Mouse (Mus musculus): ENCODE data around the gene Igfbp7. TPM values are rescaled to one million over a fixed set of nuclear protein-coding genes. Genes with fewer than 3 reads are reported as not detected.

The Igfbp7 gene
- polyA plus RNA-seq, 1 experiment from 2014 or later: 250 TPM

DNA sequence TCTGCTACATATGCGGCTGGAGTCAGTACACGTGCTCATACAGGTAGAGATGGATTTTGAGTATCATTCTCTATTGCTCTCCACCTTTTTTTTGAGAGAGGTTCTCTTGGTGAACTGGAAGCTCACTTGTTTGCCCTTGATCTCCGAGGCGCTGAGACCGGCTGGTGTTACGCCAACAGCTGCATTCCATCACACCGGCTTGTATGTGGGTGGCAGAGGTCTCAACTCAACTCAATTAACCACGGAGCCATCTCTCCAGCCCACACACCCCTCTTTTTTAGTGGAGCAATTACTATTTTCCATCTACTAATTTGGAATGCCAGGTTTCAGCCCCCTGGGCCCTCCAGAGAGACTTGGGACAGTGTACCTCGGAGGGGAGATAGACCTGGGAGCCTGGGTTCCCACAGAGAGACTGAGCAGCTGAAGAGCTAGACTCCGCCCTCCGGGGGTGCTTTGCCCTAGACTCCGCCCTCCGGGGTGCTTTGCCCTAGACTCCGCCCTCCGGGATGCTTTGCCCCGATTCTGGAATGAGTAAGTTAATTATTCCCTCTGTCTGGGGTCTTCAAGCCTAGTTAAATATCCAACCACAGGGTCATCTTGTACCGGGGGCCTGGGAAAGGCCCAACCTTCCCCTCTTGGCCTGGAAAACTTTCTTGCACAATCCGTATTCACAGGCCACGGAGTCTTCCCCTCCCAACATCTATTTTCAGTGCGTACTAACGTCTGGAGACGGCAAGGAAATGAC is 50.3 kb downstream of the Igfbp7 start:
- ATAC-seq (ENCODE audit: low FRiP score, low TSS enrichment): peak; percentile 89
- peak overlapping the region; percentile 19; the same call in 1 of the 2 replicates for H3K9ac ChIP-seq (ENCODE audit: low read depth, low read length)

DNA sequence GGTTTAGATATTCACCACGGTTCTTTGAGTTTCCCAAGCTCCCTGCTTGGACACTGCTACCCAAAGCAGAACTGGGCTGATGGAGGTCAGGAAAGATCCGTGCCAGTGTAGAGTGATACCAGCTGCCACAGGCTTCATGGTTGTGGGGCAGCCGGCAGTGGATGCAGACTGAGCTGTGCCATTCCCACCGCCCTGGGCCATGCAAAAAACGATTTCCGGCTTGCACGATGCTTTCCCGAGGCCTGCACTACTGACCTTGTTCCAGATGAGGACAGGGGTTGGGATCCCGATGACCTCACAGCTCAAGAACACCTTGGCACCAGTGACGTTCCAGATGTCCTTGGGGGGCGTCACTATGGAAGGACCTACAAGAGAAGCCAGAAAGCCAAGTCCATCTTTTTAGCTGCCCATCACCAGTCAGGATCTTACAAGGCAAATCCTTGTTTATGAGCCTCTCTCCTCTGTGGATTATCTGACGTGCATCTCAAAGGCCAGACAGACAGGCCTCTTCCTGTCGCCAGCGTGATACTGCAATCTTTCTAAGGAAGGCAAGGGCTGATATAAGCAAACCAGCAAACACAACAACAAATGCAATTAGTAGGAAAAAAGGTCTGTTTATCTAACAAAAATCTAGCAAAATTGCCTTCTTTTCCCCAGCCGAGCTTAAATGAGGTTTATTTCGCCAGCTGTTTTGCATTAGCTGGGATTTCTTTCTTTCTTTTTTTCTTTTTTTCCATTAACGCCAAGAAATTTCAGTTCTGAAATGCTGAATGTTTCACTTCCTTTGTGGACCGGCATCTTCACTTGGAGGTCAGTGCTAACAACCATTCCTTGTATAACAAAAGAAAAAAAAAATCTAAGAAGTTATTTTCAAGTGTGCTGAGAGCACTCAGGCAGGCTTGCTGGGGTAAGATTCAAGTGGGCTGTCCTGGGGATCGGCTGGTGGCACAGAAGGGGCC is 52.3 kb downstream of the Igfbp7 start:
- Histone ChIP-seq H3K36me3 (ENCODE audit: control insufficient read depth, insufficient read depth, low read length) (peaks cover 8% of the 10 kb centered on the region), H3K4me3 (ENCODE audit: low read length) (no peak overlapping the region), H3K4me2 (replicated peaks; ENCODE audit: low read depth, low read length) (no peak overlapping the region), H3K27ac (ENCODE audit: low read depth, low read length) (peak overlapping the region; percentile 14), H3K9me3 (ENCODE audit: control insufficient read depth, low read length) (no peaks in the 10 kb centered on the region), H3K4me1 (ENCODE audit: control insufficient read depth, insufficient read depth, low read length) (peaks cover 35% of the 10 kb centered on the region; the same call in 1 of the 2 replicates), H3K9ac (ENCODE audit: low read depth, low read length) (peak overlapping the region; percentile 35; the same call in 1 of the 2 replicates), H3K27me3 (ENCODE audit: control insufficient read depth, insufficient read depth, low read length) (no peaks in the 10 kb centered on the region)
- ATAC-seq (ENCODE audit: low FRiP score, low TSS enrichment): no peak
- 67% methylated on average over 19 of the region's 19 CpGs for WGBS

More for the DNA sequence above, 50.3 kb downstream of the Igfbp7 start:
- peaks cover 35% of the 10 kb centered on the region; the same call in 1 of the 2 replicates for H3K4me1 ChIP-seq (ENCODE audit: control insufficient read depth, insufficient read depth, low read length)
- no peaks in the 10 kb centered on the region for H3K9me3 ChIP-seq (ENCODE audit: control insufficient read depth, low read length)
- peak overlapping the region; percentile 27 for H3K4me3 ChIP-seq (ENCODE audit: low read length)
- no peaks in the 10 kb centered on the region for H3K27me3 ChIP-seq (ENCODE audit: control insufficient read depth, insufficient read depth, low read length)
- no peaks in the 10 kb centered on the region for H3K36me3 ChIP-seq (ENCODE audit: control insufficient read depth, insufficient read depth, low read length)
- WGBS: 8% methylated on average over 22 of the region's 22 CpGs
- peak overlapping the region; percentile 42 for H3K4me2 ChIP-seq (replicated peaks; ENCODE audit: low read depth, low read length)
- H3K27ac ChIP-seq (ENCODE audit: low read depth, low read length): peak overlapping the region; percentile 96

DNA sequence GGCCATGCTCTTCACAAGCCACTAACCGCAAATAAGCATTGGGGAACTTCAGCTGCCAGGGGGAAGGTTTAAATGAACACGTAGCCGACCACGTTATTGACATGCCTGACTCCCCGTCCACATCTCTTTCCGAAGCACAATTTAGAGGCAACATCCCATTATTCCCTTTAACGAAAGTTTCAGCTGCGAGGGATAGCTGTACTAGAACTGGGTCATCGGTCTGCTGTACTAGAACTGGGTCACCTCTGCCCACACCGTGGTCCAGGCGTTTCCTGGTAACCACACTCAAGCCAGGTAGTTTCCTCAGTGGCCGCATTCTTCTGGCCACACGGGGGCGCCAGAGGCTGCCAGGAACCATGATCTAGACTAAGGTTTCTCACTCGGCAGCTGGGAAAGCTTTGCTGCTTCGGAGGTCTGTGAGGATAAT is 53.5 kb downstream of the Igfbp7 start:
- H3K9me3 ChIP-seq (ENCODE audit: control insufficient read depth, low read length): no peaks in the 10 kb centered on the region
- peak; percentile 41; the same call in 1 of the 2 replicates for ATAC-seq (ENCODE audit: low FRiP score, low TSS enrichment)
- H3K36me3 ChIP-seq (ENCODE audit: control insufficient read depth, insufficient read depth, low read length): peaks cover 17% of the 10 kb centered on the region
- H3K9ac ChIP-seq (ENCODE audit: low read depth, low read length): peak overlapping the region; percentile 18; the same call in 1 of the 2 replicates
- peak overlapping the region; percentile 48; the same call in 1 of the 2 replicates for H3K27ac ChIP-seq (ENCODE audit: low read depth, low read length)
- H3K4me2 ChIP-seq (replicated peaks; ENCODE audit: low read depth, low read length): peak overlapping the region; percentile 38
- WGBS: 4% methylated on average over 16 of the region's 16 CpGs
- peaks cover 35% of the 10 kb centered on the region; the same call in 1 of the 2 replicates for H3K4me1 ChIP-seq (ENCODE audit: control insufficient read depth, insufficient read depth, low read length)
- peak overlapping the region; percentile 23; the same call in 1 of the 2 replicates for H3K4me3 ChIP-seq (ENCODE audit: low read length)
- H3K27me3 ChIP-seq (ENCODE audit: control insufficient read depth, insufficient read depth, low read length): no peaks in the 10 kb centered on the region

DNA sequence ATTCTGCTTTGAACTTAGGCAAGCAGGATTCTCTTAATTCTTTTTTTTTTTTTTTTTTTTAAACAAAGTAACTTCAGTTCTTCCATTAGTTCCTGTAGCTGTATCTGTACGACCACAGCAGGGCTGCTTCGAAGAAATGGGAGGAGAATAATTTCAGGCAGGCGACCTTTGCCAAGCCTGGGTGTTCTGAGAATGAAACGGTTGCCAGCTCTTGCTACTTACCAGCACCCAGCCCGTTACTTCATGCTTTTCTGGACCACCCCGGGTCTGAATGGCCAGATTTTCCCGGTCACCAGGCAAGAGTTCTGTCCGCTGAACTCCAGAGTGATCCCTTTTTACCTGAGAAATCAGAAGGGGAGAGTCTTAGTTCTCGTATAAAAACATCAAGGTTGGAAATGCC is 56.1 kb downstream of the Igfbp7 start:
- WGBS: 66% methylated on average over 9 of the region's 9 CpGs
- peaks cover 43% of the 10 kb centered on the region for H3K36me3 ChIP-seq (ENCODE audit: control insufficient read depth, insufficient read depth, low read length)
- H3K27ac ChIP-seq (ENCODE audit: low read depth, low read length): no peak overlapping the region
- H3K9ac ChIP-seq (ENCODE audit: low read depth, low read length): no peak overlapping the region
- no peak overlapping the region for H3K4me3 ChIP-seq (ENCODE audit: low read length)
- ATAC-seq (ENCODE audit: low FRiP score, low TSS enrichment): no peak
- H3K4me2 ChIP-seq (replicated peaks; ENCODE audit: low read depth, low read length): no peak overlapping the region
- H3K4me1 ChIP-seq (ENCODE audit: control insufficient read depth, insufficient read depth, low read length): peaks cover 14% of the 10 kb centered on the region; the same call in 1 of the 2 replicates
- no peaks in the 10 kb centered on the region for H3K9me3 ChIP-seq (ENCODE audit: control insufficient read depth, low read length)
- H3K27me3 ChIP-seq (ENCODE audit: control insufficient read depth, insufficient read depth, low read length): no peaks in the 10 kb centered on the region

DNA sequence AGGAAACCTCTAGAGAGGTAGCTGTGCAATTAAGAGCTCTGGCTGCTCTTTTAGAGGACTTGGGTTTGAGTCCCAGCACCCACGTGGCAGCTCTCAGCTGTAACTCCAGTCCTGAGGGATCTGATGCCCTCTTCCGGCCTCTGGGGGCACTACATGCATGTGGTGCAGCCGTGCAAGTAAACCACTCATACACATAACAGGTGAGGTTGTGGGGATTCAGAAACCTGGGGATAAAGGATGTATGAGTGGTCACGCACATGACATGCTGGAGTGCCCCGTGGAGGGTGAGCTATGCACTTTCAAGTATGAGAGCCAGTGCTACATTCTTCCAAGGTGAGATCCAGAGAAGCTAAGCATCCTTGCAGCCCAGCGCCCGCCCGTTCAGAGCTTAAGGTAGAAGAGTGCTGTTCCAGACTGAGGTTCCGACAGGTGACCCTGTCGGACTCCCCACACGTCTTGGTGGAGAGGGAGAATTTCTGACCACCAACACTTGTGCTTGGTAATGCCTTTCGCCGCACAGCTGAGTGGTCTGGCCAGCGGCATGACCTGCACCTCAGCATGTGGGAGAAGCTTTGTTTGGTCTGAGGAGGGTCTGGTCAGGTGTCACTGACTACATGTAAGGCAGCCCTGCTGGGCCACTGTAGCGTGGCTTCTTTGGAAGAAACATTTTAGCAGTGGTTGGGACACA is 57.7 kb downstream of the Igfbp7 start:
- Histone ChIP-seq H3K36me3 (ENCODE audit: control insufficient read depth, insufficient read depth, low read length) (peaks cover 56% of the 10 kb centered on the region), H3K4me3 (ENCODE audit: low read length) (no peak overlapping the region), H3K27ac (ENCODE audit: low read depth, low read length) (no peak overlapping the region), H3K27me3 (ENCODE audit: control insufficient read depth, insufficient read depth, low read length) (no peaks in the 10 kb centered on the region), H3K9ac (ENCODE audit: low read depth, low read length) (no peak overlapping the region), H3K4me2 (replicated peaks; ENCODE audit: low read depth, low read length) (no peak overlapping the region), H3K4me1 (ENCODE audit: control insufficient read depth, insufficient read depth, low read length) (peaks cover 9% of the 10 kb centered on the region; the same call in 1 of the 2 replicates), H3K9me3 (ENCODE audit: control insufficient read depth, low read length) (no peaks in the 10 kb centered on the region)
- 90% methylated on average over 15 of the region's 15 CpGs for WGBS
- ATAC-seq (ENCODE audit: low FRiP score, low TSS enrichment): no peak

DNA sequence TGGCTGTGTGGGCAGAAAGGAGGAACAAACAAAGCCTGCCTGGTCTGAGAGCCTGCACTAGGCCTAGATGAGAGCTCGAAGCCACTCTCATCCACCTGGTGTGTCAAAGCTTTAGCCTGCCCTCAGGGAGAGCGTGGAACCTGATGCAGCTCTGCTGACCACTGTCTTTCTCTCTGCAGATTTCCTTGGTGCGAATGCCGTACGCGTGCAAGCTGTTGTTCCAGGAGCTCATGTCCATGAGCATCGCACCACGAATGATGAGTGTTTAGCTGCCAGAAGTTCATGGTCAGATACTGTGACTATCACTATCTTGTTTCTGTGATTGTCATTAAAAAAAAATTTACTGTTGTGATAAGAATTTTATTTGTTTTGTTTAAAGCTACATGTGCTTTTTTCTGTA is 58.9 kb downstream of the Igfbp7 start:
- no peak overlapping the region for H3K9ac ChIP-seq (ENCODE audit: low read depth, low read length)
- ATAC-seq (ENCODE audit: low FRiP score, low TSS enrichment): no peak
- WGBS: 86% methylated on average over 8 of the region's 8 CpGs
- H3K36me3 ChIP-seq (ENCODE audit: control insufficient read depth, insufficient read depth, low read length): peaks cover 67% of the 10 kb centered on the region
- H3K27ac ChIP-seq (ENCODE audit: low read depth, low read length): no peak overlapping the region
- no peaks in the 10 kb centered on the region for H3K27me3 ChIP-seq (ENCODE audit: control insufficient read depth, insufficient read depth, low read length)
- H3K4me1 ChIP-seq (ENCODE audit: control insufficient read depth, insufficient read depth, low read length): no peaks in the 10 kb centered on the region
- no peak overlapping the region for H3K4me3 ChIP-seq (ENCODE audit: low read length)
- no peak overlapping the region for H3K4me2 ChIP-seq (replicated peaks; ENCODE audit: low read depth, low read length)
- H3K9me3 ChIP-seq (ENCODE audit: control insufficient read depth, low read length): no peaks in the 10 kb centered on the region

DNA sequence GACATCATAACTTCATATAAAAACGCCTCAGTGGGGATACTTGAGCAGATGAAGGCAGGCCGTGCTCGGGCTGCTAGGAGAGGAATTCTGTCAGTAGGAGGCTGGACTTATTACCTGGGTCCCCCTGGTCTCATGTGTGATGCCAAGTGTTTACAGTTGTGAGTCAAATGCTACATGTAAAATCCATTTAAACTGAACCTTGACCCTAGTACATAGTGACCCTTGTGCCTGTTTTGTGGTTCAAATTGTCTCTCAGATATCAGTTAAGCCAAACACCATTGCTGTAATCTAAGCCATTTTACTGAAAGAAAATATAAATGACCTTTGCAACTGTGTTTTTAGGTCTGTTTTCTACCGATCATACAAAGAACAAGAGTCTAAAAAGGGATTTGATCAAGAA is 67.8 kb downstream of the Igfbp7 start:
- 93% methylated on average over 4 of the region's 4 CpGs for WGBS

DNA sequence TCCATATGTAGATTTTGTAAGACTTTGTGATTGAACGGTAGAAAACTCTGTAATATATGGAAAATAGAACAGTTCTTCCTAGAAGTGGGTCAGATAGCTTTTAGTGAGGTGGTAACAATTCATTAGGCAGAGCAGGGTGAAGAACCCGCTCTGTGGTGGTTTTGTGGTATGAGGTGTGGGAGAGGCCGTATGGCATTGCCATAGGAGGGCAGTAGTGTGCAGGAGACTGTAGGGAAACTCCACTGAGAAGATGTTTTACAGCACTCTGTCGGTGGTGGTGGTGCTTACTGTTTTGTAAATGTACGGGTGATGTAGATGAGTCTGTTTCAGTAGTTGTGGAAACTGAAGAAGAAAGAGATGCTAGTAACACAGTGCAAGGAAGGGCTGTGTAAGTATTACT is 77.7 kb downstream of the Igfbp7 start:
- Histone ChIP-seq H3K4me2 (replicated peaks; ENCODE audit: low read depth, low read length) (no peak overlapping the region), H3K4me1 (ENCODE audit: control insufficient read depth, insufficient read depth, low read length) (no peaks in the 10 kb centered on the region), H3K27me3 (ENCODE audit: control insufficient read depth, insufficient read depth, low read length) (no peaks in the 10 kb centered on the region), H3K4me3 (ENCODE audit: low read length) (no peak overlapping the region), H3K9me3 (ENCODE audit: control insufficient read depth, low read length) (no peaks in the 10 kb centered on the region), H3K27ac (ENCODE audit: low read depth, low read length) (no peak overlapping the region), H3K36me3 (ENCODE audit: control insufficient read depth, insufficient read depth, low read length) (peaks cover 82% of the 10 kb centered on the region), H3K9ac (ENCODE audit: low read depth, low read length) (no peak overlapping the region)
- ATAC-seq (ENCODE audit: low FRiP score, low TSS enrichment): no peak
- WGBS: 75% methylated on average over 5 of the region's 5 CpGs

More for the DNA sequence above, 67.8 kb downstream of the Igfbp7 start:
- Histone ChIP-seq H3K9me3 (ENCODE audit: control insufficient read depth, low read length) (no peaks in the 10 kb centered on the region), H3K4me2 (replicated peaks; ENCODE audit: low read depth, low read length) (no peak overlapping the region), H3K4me3 (ENCODE audit: low read length) (no peak overlapping the region), H3K36me3 (ENCODE audit: control insufficient read depth, insufficient read depth, low read length) (peaks cover 91% of the 10 kb centered on the region), H3K27me3 (ENCODE audit: control insufficient read depth, insufficient read depth, low read length) (no peaks in the 10 kb centered on the region), H3K27ac (ENCODE audit: low read depth, low read length) (no peak overlapping the region), H3K9ac (ENCODE audit: low read depth, low read length) (no peak overlapping the region), H3K4me1 (ENCODE audit: control insufficient read depth, insufficient read depth, low read length) (no peaks in the 10 kb centered on the region)
- no peak for ATAC-seq (ENCODE audit: low FRiP score, low TSS enrichment)
